Mouse (Mus musculus) c-Kit-positive CD71-positive TER-119-negative erythroid progenitor cells, embryonic 14.5 days (primary cell): ENCODE measurements around the gene Nos1ap.

Experiments used
- DNase-seq: peaks from one replicate; pipeline ENCODE4 v3.0.0-alpha.2; 2013; ENCODE audit warnings: low read depth

Gene Nos1ap

GRCm38 (mm10) chr1:170457673-170458072 lies 132.0 kb downstream of the Nos1ap start:
- no peak for DNase-seq

DNA sequence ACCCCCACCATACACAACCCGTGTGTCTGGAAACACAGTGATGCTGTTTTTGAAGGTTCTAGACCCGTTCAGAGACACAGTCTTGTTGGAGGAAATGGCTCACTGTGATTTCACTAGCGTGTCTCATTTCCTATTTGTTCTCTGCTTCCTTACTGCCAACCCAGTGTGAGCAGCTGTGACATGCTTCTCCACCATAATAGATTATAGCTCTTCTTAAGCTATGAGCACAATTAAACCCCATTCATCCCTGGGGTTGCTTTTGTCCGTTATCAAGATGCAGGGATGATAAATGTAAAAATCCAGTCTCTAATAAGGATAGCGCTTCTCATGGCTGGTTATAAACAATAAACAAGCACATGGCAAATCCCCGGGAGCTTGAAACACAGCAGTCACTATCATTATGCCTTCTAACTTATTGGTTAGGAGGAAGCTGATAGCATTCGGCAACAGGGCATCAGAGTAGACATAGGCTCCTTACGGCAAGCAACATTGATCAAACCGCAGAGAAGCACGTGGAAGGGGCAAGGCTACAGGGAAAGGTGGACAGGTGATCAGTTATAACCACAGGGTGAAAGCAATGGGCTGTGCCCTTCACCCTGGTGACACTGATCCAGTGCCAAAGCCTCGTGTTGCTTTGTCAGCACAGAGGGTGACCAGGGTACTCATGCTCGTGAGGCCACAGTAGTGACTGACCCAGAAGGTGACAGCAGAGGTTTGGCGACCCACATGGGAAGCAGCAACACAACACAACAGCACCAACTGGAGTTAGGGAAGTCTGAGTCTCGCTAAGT lies 133.6 kb downstream of the Nos1ap start:
- DNase-seq = no peak

DNA sequence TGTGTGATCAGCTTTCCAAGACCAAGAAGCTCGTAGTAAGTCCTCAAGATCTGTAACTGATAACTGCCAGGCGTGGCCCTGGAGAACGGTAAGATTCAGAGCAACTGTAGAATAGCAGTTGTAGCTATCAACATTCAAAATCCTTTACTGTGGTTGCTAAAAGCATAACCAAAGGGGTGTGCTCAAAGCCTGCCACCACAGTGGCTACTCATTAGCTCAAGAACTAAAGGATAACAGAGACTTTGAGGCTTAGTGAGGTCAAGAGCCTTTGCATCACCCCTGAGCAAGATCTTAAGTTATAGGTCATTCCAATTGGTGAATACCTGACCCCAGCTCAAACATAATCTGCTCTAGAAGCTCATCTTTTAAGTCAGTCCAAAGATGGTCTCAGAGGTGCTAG lies 134.3 kb downstream of the Nos1ap start:
- no peak for DNase-seq

- no peak for DNase-seq
Observed at GRCm38 (mm10) chr1:170453455-170453854, 136.2 kb downstream of the Nos1ap start.

- no peak for DNase-seq
Observed at GRCm38 (mm10) chr1:170448244-170448643, 141.4 kb downstream of the Nos1ap start.

GRCm38 (mm10) chr1:170445458-170445857 lies 144.2 kb downstream of the Nos1ap start:
- no peak for DNase-seq

- no peak for DNase-seq
Observed at GRCm38 (mm10) chr1:170440367-170440766, 149.3 kb downstream of the Nos1ap start.

DNA sequence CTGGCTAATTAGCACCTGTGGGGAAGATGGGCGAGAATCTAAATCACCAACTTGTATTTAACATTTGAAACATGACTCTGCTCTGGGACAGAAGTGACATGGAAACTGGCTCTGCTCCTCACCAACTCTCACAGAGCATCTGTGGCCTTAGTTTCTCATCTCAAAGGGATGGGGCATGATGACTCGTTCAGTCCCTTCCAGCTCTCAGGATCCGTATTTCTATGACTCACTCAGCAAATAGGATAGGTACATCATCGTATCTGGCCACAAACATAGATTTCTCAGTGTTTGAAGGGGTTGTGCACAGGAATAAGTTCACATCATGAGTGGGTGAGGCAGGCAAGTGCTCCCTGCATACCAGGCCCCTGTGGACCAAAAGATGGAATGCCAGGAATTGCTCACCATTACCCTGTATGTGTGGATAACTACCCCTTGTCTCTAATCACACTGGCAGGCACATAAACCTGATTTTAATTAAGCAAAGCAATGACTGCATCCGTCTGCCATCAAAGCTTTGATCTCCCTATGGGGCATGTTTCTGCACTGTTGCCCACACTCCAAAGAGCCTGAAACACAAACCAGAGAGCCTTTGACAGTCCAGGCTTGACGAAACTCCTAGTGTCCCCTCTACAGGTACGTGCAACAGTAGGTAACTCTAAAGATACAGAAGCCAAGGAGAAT lies 151.1 kb downstream of the Nos1ap start:
- DNase-seq = no peak

- no peak for DNase-seq
Observed at GRCm38 (mm10) chr1:170434146-170434545, 155.5 kb downstream of the Nos1ap start.

DNA sequence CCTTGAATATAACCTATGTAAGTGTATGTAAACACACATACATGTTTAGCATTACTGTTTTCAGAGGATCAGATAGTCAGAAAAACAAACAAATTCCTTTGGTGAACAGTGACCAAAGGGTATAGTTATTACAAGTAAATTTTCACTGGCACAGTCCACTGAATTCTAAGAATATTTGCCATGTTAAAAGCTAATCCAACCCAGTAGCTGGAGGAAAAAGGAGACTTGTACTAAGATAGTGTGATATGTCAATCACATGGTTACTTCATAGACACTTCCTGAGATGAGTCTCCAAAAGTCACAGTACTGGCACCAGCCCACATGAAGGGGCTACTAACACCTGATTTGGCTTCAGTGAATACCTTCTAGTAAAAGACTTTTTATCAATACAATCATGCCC lies 156.0 kb downstream of the Nos1ap start:
- DNase-seq = no peak

DNA sequence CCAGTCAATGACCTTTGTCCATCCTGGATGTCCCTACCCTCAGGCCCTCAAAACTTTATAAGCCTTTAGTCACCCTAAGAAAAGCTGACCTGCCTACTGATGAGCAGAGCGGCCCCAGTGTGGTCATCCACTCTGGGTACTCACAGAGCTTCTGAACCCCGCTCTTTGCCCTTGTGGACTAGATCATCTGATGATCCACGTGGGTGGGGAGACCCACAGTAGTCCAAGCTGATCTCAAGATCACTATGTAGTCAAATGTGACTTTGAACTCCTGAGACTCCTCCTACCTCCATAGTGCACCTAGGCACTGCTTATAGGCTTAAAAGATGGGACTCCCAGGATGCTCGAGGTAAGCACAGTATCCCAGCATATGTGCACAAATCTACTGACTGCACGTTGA lies 157.4 kb downstream of the Nos1ap start:
- no peak for DNase-seq

DNA sequence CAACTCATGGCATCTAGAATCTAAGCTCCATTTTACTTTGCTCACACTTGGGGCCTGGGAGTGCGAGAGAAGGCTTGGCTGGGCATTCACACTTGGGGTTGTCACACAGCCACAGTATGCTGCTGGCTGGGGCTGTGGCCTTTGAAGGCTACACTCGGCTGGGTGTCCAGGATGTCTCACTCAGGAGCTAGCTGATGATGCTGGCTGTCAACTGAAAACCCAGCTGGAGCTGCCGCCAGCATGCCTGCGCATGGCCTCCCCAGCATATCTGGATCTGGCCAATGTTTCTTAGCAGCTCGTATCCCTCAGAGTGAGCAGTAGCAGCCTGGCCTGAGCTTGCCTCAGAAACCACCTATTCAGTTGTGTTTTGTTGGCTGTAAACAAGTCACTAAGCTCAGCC lies 158.3 kb downstream of the Nos1ap start:
- DNase-seq = no peak

- no peak for DNase-seq
Observed at GRCm38 (mm10) chr1:170430660-170431059, 159.0 kb downstream of the Nos1ap start.

GRCm38 (mm10) chr1:170429656-170430055 lies 160.0 kb downstream of the Nos1ap start:
- no peak for DNase-seq

DNA sequence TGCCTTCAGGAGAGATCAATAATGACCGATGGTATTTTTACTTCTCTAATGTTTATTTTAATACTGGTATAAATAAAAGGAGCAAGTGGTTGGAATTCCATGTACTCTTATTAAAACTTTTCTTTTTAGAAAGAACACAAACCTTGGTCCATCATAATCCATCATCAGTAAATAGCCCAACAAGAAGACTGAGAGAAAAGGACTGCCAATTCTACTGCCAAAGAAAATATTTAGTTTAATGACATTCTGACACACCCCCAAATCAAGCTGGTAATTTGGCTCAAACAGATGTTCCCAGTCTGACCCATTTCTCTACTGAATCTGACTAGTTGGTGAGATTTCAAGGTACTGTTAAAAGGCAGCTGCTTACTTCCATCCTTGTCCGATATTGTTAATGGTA lies 161.5 kb downstream of the Nos1ap start:
- DNase-seq = no peak

GRCm38 (mm10) chr1:170424258-170424889 lies 165.3 kb downstream of the Nos1ap start:
- DNase-seq = no peak

DNA sequence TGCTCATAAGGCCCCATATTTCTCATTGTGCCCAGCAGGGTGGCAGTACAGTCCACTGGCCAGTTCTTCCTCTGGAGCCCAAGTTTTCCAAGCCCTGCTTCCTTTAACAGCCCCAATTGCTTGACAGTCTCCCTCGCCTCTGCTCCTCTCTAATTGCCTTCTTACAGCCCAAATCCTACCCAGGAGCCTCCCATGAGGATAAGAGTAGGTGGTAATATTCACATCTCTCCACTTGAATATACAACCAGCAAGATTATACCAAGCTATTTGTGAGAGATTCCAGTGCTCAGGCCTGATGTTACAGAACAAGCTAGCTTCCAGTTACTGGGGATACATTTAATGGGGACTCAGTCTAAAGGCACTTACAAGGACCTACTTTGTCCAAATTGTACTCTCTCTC lies 166.6 kb downstream of the Nos1ap start:
- DNase-seq = no peak

DNA sequence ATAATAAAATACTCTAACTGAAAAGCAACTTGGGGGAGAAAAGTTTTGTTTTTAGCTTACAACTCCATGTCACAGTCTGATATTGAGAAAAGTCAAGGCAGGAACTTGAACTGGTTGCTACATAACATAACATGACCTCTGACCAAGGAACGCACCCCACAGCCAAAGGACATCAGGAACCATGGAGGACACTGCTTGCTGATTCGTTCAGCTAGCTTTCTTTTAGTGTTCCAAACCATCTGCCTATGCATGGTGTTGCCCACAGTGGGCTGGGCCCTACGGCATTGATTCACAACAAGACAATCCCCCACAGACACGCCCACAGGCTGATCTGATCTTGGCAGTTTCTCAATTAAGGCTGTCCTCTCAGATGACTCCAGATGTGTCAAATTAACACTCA lies 167.5 kb downstream of the Nos1ap start:
- no peak for DNase-seq

DNA sequence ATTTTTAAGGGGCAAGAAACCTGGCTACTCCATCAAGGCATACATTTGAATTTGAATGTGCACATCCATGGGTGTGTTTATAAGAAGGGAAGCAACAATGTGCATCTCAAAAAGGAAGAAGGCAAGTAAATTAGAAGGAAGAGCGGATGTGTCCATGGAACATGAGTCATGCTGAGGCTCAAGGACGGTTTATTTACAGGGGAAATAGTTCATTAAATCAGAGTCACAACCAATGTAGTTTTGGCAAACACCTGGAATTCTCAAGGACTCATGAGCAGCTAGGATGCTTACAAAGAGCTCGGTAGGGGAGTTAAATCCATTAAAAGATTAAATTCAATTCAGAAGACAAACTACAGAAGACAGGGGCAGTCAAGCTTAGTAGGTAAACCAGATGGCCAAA lies 169.7 kb downstream of the Nos1ap start:
- DNase-seq = no peak

- DNase-seq = no peak
Observed at GRCm38 (mm10) chr1:170418131-170418530, 171.5 kb downstream of the Nos1ap start.

GRCm38 (mm10) chr1:170416967-170417366 lies 172.7 kb downstream of the Nos1ap start:
- DNase-seq = no peak

- DNase-seq = no peak
Observed at GRCm38 (mm10) chr1:170416206-170416605, 173.5 kb downstream of the Nos1ap start.

- no peak for DNase-seq
Observed at GRCm38 (mm10) chr1:170415395-170415794, 174.3 kb downstream of the Nos1ap start.
